Mouse (Mus musculus) MEL (cell line): ENCODE data around the gene Zfp58. TPM values are rescaled to one million over a fixed set of nuclear protein-coding genes. Genes with fewer than 3 reads are reported as not detected.

Experiments used
- polyA plus RNA-seq, 2 experiments: library from polyadenylated mRNA; stranded (reverse) in 1 of 2; unstranded in 1 of 2; fragments of >175 nt in 1 of 2; fragments of >200 nt in 1 of 2; gene quantifications; 2 replicates each; pipeline versions ENCODE4 v1.2.1 to v1.2.4; 2012; ENCODE audit warnings: low replicate concordance in 2 of 2, low read depth in 1 of 2; ENCODE audit not compliant: insufficient read length in 2 of 2, insufficient read depth in 1 of 2, missing spikeins in 1 of 2
- total RNA-seq: library from RNA; depleted of rRNA; stranded (reverse); fragments of 300-350 nt; gene quantifications from 2 replicates; pipeline ENCODE4 v1.2.3, GENCODE M21; 2012; rRNA removed

Gene Zfp58
- total and polyA plus RNA-seq, 3 experiments, result 3.2 to 4.8 TPM; not detected in 1

Other genes with a start within 250 kb of the Zfp58 start
- gene Zfp458, start 222.1 kb downstream of the Zfp58 start, total RNA-seq, result 1.4 and 1.6 TPM in 2 replicates
- 1 to 10 TPM in 1 of 2 experiments, not detected in 1; 1.3 TPM for gene Zfp458, start 222.1 kb downstream of the Zfp58 start, polyA plus RNA-seq
- 1.1 and 1.7 TPM in 2 replicates for gene Zfp457, start 194.1 kb downstream of the Zfp58 start, total RNA-seq
- 1 to 10 TPM in 1 of 2 experiments, not detected in 1; 1.4 TPM for gene Zfp457, start 194.1 kb downstream of the Zfp58 start, polyA plus RNA-seq
- 3.2 and 3.9 TPM in 2 replicates for gene Zfp595, start 168.0 kb downstream of the Zfp58 start, total RNA-seq
- gene Zfp595, start 168.0 kb downstream of the Zfp58 start, polyA plus RNA-seq, result 1 to 10 TPM in 1 of 2 experiments, not detected in 1; 2.6 TPM
- 2.5 and 3.6 TPM in 2 replicates for gene Gm28044, start 140.0 kb downstream of the Zfp58 start, total RNA-seq
- gene Gm28044, start 140.0 kb downstream of the Zfp58 start, polyA plus RNA-seq, result 1 to 10 TPM in 1 of 2 experiments, not detected in 1; 1.1 TPM
- 0.75 and 0.81 TPM in 2 replicates for gene Zfp953, start 139.9 kb downstream of the Zfp58 start, total RNA-seq
- under 1 TPM in 1 of 2 experiments, not detected in 1; 0.84 TPM for gene Zfp953, start 139.9 kb downstream of the Zfp58 start, polyA plus RNA-seq
- gene Gm28041, start 124.8 kb downstream of the Zfp58 start, total RNA-seq, result 0.23 and 0.65 TPM in 2 replicates
- gene Gm28041, start 124.8 kb downstream of the Zfp58 start, polyA plus RNA-seq, result under 1 TPM in 1 of 2 experiments, not detected in 1; 0.18 TPM
- gene Zfp456, start 124.7 kb downstream of the Zfp58 start, total RNA-seq, result 0.26 and 0.35 TPM in 2 replicates
- gene Zfp456, start 124.7 kb downstream of the Zfp58 start, polyA plus RNA-seq, result under 1 TPM in 1 of 2 experiments, not detected in 1; 0.43 TPM
- gene Zfp429, start 100.7 kb downstream of the Zfp58 start, total RNA-seq, result 1.0 and 1.1 TPM in 2 replicates
- under 1 TPM in 1 of 2 experiments, not detected in 1; 0.67 TPM for gene Zfp429, start 100.7 kb downstream of the Zfp58 start, polyA plus RNA-seq
- gene Zfp459, start 79.1 kb downstream of the Zfp58 start, total RNA-seq, result not detected in 2 replicates
- not detected for gene Zfp459, start 79.1 kb downstream of the Zfp58 start, polyA plus RNA-seq
- 4.8 and 6.1 TPM in 2 replicates for gene Zfp874a, start 48.9 kb downstream of the Zfp58 start, total RNA-seq
- 1 to 10 TPM in 1 of 2 experiments, not detected in 1; 4.1 TPM for gene Zfp874a, start 48.9 kb downstream of the Zfp58 start, polyA plus RNA-seq
- gene Zfp874b, start 16.3 kb downstream of the Zfp58 start, total RNA-seq, result 4.4 and 4.9 TPM in 2 replicates
- 1 to 10 TPM in 1 of 2 experiments, not detected in 1; 3.5 TPM for gene Zfp874b, start 16.3 kb downstream of the Zfp58 start, polyA plus RNA-seq
- not detected in 2 replicates for gene Gm26965, start 25.6 kb upstream of the Zfp58 start, total RNA-seq
- gene Gm26965, start 25.6 kb upstream of the Zfp58 start, polyA plus RNA-seq, result not detected
- 17.8 and 28.4 TPM in 2 replicates for gene Zfp87, start 25.6 kb upstream of the Zfp58 start, total RNA-seq
- 10 to 100 TPM in 1 of 2 experiments, not detected in 1; 11.7 TPM for gene Zfp87, start 25.6 kb upstream of the Zfp58 start, polyA plus RNA-seq
- gene Zfp748, start 53.3 kb upstream of the Zfp58 start, total RNA-seq, result 4.3 and 4.9 TPM in 2 replicates
- gene Zfp748, start 53.3 kb upstream of the Zfp58 start, polyA plus RNA-seq, result 1 to 10 TPM in 1 of 2 experiments, not detected in 1; 4.0 TPM
- 6.0 and 7.0 TPM in 2 replicates for gene Zfp729b, start 109.2 kb upstream of the Zfp58 start, total RNA-seq
- gene Zfp729b, start 109.2 kb upstream of the Zfp58 start, polyA plus RNA-seq, result 1 to 10 TPM in 1 of 2 experiments, not detected in 1; 5.0 TPM
- gene Gm49345, start 137.2 kb upstream of the Zfp58 start, total RNA-seq, result 1.6 and 1.7 TPM in 2 replicates
- under 1 TPM in 1 of 2 experiments, not detected in 1; 0.54 TPM for gene Gm49345, start 137.2 kb upstream of the Zfp58 start, polyA plus RNA-seq
- gene Zfp729a, start 137.2 kb upstream of the Zfp58 start, total RNA-seq, result 1.9 and 2.7 TPM in 2 replicates
- gene Zfp729a, start 137.2 kb upstream of the Zfp58 start, polyA plus RNA-seq, result 1 to 10 TPM in 1 of 2 experiments, not detected in 1; 2.6 TPM
- 0.59 and 2.0 TPM in 2 replicates for gene Zfp738, start 186.5 kb upstream of the Zfp58 start, total RNA-seq
- 1 to 10 TPM in 1 of 2 experiments, not detected in 1; 2.4 TPM for gene Zfp738, start 186.5 kb upstream of the Zfp58 start, polyA plus RNA-seq
- gene Zfp65, start 228.6 kb upstream of the Zfp58 start, total RNA-seq, result 3.7 and 3.9 TPM in 2 replicates
- 1 to 10 TPM in 1 of 2 experiments, not detected in 1; 2.9 TPM for gene Zfp65, start 228.6 kb upstream of the Zfp58 start, polyA plus RNA-seq